Comparison of ENCODE assay signal across 16 mouse cellular contexts in the genomic region with DNA sequence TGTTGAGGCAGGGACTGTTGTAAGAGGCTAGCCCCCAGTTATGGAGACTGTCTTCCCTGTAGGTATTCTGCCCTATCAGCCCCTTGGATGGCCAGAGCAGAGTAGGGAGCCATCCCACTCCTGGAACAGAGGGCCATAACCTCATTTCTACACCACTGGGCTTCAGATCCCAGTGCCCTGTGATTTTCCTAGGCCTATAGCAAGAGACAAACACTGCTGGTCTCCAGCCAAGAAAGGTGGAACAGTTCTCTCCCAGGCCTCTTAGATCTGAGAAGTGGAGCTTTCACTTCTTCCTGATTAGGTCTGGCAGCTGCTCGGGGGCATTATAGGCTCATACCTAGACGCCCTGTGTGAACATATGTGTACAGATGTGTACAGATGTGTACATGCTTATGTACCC. TPM values are rescaled to one million over a fixed set of nuclear protein-coding genes. Genes with fewer than 3 reads are reported as not detected.
DNase-seq lines count a peak whose midpoint lies in the region; ATAC-seq and TF ChIP-seq lines count a peak whose summit lies in the region.
"Had no signal": no experiment of that assay in that cellular context is flagged by ENCODE, and none has a peak within 500 bp of the region (broad histone marks: within the 10 kb centered on the region; RNA-seq: fewer than 3 reads in every experiment).

No protein-coding gene starts in this region.

- H3K4me1 ChIP-seq in heart, embryonic 15.5 days (replicated peaks): peaks cover 18% of the 10 kb centered on the region
- H3K4me1 ChIP-seq in liver, adult 2 months (ENCODE audit: control insufficient read depth, insufficient read depth, low read length): no peaks in the 10 kb centered on the region
- H3K4me1 ChIP-seq in liver, postnatal 0 days (ENCODE audit: insufficient read depth): peaks cover 11% of the 10 kb centered on the region

- no peak for TF ChIP-seq CTCF in liver, adult 2 months (IDR thresholded peaks at IDR 0.05; ENCODE audit: low read depth, low read length)
- no peak for TF ChIP-seq CTCF in liver, postnatal 0 days (IDR thresholded peaks at IDR 0.05; ENCODE audit: low read depth)

- H3K79me2 ChIP-seq in liver, adult 2 months (ENCODE audit: control insufficient read depth, insufficient read depth, low read length): no peaks in the 10 kb centered on the region

- H3K4me2 ChIP-seq in heart, embryonic 15.5 days: no peak overlapping the region
- H3K4me2 ChIP-seq in liver, postnatal 0 days (ENCODE audit: low read depth, low read length): no peak overlapping the region
- H3K4me2 ChIP-seq: embryonic facial prominence, embryonic 13.5 days; limb, embryonic 15.5 days had no signal

- TF ChIP-seq EP300 in liver, postnatal 0 days (IDR thresholded peaks at IDR 0.05; ENCODE audit: low read depth): no peak

- DNase-seq in cerebellum, postnatal 4 days (ENCODE audit: low spot score in 2 of 2): no peak
- no peak for DNase-seq in heart, postnatal 36 days
- DNase-seq in liver, adult 2 months (ENCODE audit: extremely low read depth, low read depth, low spot score): no peak
- DNase-seq in liver, postnatal 0 days: no peak
- DNase-seq in cerebellum, postnatal 10 days: peak; percentile 46 to 66
- DNase-seq in urinary bladder, postnatal 10 days (ENCODE audit: low spot score): no peak
- DNase-seq: gastrocnemius, postnatal 25 days; heart, postnatal 4 days; kidney, adult 9 months had no signal

- peak overlapping the region; percentile 29 for H3K27ac ChIP-seq in heart, embryonic 15.5 days
- H3K27ac ChIP-seq in liver, adult 2 months (replicated peaks; ENCODE audit: insufficient read depth, low read depth, low read length): peak overlapping the region; percentile 33
- no peak overlapping the region for H3K27ac ChIP-seq in liver, postnatal 0 days (ENCODE audit: low read depth)
- H3K27ac ChIP-seq: embryonic facial prominence, embryonic 13.5 days; limb, embryonic 15.5 days had no signal

- WGBS in heart, embryonic 15.5 days: 54% methylated on average over 2 of the region's 2 CpGs
- 84% methylated on average over 2 of the region's 2 CpGs for WGBS in liver, adult 2 months
- 56% methylated on average over 2 of the region's 2 CpGs for WGBS in liver, postnatal 0 days (ENCODE audit: insufficient replicate concordance)

- H3K27me3 ChIP-seq in heart, embryonic 15.5 days: peaks cover 9% of the 10 kb centered on the region
- H3K27me3 ChIP-seq in liver, adult 2 months (ENCODE audit: control insufficient read depth, insufficient read depth, low read length): no peaks in the 10 kb centered on the region
- peaks cover 7% of the 10 kb centered on the region; the same call in 1 of the 2 replicates for H3K27me3 ChIP-seq in liver, postnatal 0 days (ENCODE audit: insufficient read depth, low read length)

- H3K4me3 ChIP-seq in heart, embryonic 15.5 days: no peak overlapping the region
- H3K4me3 ChIP-seq in liver, adult 2 months (ENCODE audit: insufficient read depth, low read depth, low read length): no peak overlapping the region
- H3K4me3 ChIP-seq in liver, postnatal 0 days (ENCODE audit: low read depth, low read length): no peak overlapping the region
- H3K4me3 ChIP-seq: embryonic facial prominence, embryonic 13.5 days; limb, embryonic 15.5 days had no signal

- 0 out of 2 replicates have a peak, but pooled peaks have one; percentile 3 for ATAC-seq in cerebellum, adult (ENCODE audit: insufficient number of reproducible peaks, low FRiP score, low TSS enrichment)
- no peak for ATAC-seq in heart, embryonic 15.5 days (replicated peaks; ENCODE audit: insufficient number of reproducible peaks, insufficient read depth, low FRiP score, low read depth)
- no peak for ATAC-seq in liver, postnatal 0 days

- no peak overlapping the region for H3K9ac ChIP-seq in heart, embryonic 15.5 days
- no peak overlapping the region; the same call in 1 of the 2 replicates for H3K9ac ChIP-seq in liver, adult 2 months (ENCODE audit: low read depth, low read length)
- no peak overlapping the region for H3K9ac ChIP-seq in liver, postnatal 0 days (replicated peaks)
- H3K9ac ChIP-seq: embryonic facial prominence, embryonic 13.5 days; limb, embryonic 15.5 days had no signal

- TF ChIP-seq POLR2A in liver, adult 2 months (IDR thresholded peaks at IDR 0.05; ENCODE audit: extremely low read depth, insufficient read depth, low read length): no peak

- H3K36me3 ChIP-seq in heart, embryonic 15.5 days: no peaks in the 10 kb centered on the region
- no peaks in the 10 kb centered on the region for H3K36me3 ChIP-seq in liver, adult 2 months (ENCODE audit: control insufficient read depth, insufficient read depth, low read length)
- no peaks in the 10 kb centered on the region for H3K36me3 ChIP-seq in liver, postnatal 0 days (replicated peaks; ENCODE audit: insufficient read depth, low read length)
- H3K36me3 ChIP-seq: embryonic facial prominence, embryonic 13.5 days; limb, embryonic 15.5 days had no signal

- no peaks in the 10 kb centered on the region for H3K9me3 ChIP-seq in heart, embryonic 15.5 days (replicated peaks)
- no peaks in the 10 kb centered on the region for H3K9me3 ChIP-seq in liver, postnatal 0 days (ENCODE audit: low read length)
- H3K9me3 ChIP-seq: embryonic facial prominence, embryonic 13.5 days; limb, embryonic 15.5 days had no signal

- intact Hi-C loops in heart, postnatal 36 days (cut with DNase I): no loop called here

RNA-seq across cellular contexts. Expression of a gene that starts 3.2 kb away (rescaled TPM):
- polyA plus RNA-seq in heart, embryonic 15.5 days (2015; fragmentation: Nextera tagmentation; extraction: Ambion mirVana): 0.20 and 0.96 TPM in 2 replicates
- under 1 TPM; 0.03 to 0.06 TPM for total RNA-seq in heart, postnatal 36 days (2021)
- 1.0 and 1.3 TPM in 2 replicates for total RNA-seq in liver, adult 2 months (2014; rRNA removed)
- 1.3 and 1.5 TPM in 2 replicates for polyA plus RNA-seq in liver, adult 2 months (2012; rRNA removed)
- 0.06 and 0.14 TPM in 2 replicates for polyA plus RNA-seq in liver, postnatal 0 days (2015; fragmentation: Nextera tagmentation; extraction: Ambion mirVana)
- total RNA-seq: common myeloid progenitor, adult 5-6 weeks; gastrocnemius, postnatal 25 days; monocyte, adult 5-6 weeks had no signal

RNA-seq across cellular contexts. Expression of a gene that starts 3.7 kb away (rescaled TPM):
- not detected in 2 replicates for polyA plus RNA-seq in heart, embryonic 15.5 days (2015; fragmentation: Nextera tagmentation; extraction: Ambion mirVana)
- total RNA-seq in heart, postnatal 36 days (2021): not detected
- total RNA-seq in liver, adult 2 months (2014; rRNA removed): not detected in 2 replicates
- polyA plus RNA-seq in liver, adult 2 months (2012; rRNA removed): 1.0 and 1.6 TPM in 2 replicates
- not detected in 2 replicates for polyA plus RNA-seq in liver, postnatal 0 days (2015; fragmentation: Nextera tagmentation; extraction: Ambion mirVana)
- total RNA-seq: common myeloid progenitor, adult 5-6 weeks; gastrocnemius, postnatal 25 days; heart, postnatal 4 days; monocyte, adult 5-6 weeks had no signal
- polyA plus RNA-seq: embryonic facial prominence, embryonic 13.5 days; neural tube, embryonic 14.5 days had no signal

RNA-seq across cellular contexts. Expression of a gene that starts 13.8 kb away (rescaled TPM):
- polyA plus RNA-seq in heart, embryonic 15.5 days (2015; fragmentation: Nextera tagmentation; extraction: Ambion mirVana): 2.4 and 3.0 TPM in 2 replicates
- total RNA-seq in heart, postnatal 36 days (2021): 10 to 100 TPM; 24.1 to 28.3 TPM
- total RNA-seq in liver, adult 2 months (2014; rRNA removed): 1.1 and 1.9 TPM in 2 replicates
- polyA plus RNA-seq in liver, adult 2 months (2012; rRNA removed): 0.68 and 0.94 TPM in 2 replicates
- polyA plus RNA-seq in liver, postnatal 0 days (2015; fragmentation: Nextera tagmentation; extraction: Ambion mirVana): 0.36 and 0.52 TPM in 2 replicates

RNA-seq across cellular contexts. Expression of a gene that starts 30.7 kb away (rescaled TPM):
- polyA plus RNA-seq in heart, embryonic 15.5 days (2015; fragmentation: Nextera tagmentation; extraction: Ambion mirVana): 42.1 and 44.7 TPM in 2 replicates
- total RNA-seq in heart, postnatal 36 days (2021): 10 to 100 TPM; 27.2 to 29.6 TPM
- total RNA-seq in liver, adult 2 months (2014; rRNA removed): 4.4 and 5.4 TPM in 2 replicates
- 4.7 TPM in 2 replicates for polyA plus RNA-seq in liver, adult 2 months (2012; rRNA removed)
- 14.0 and 14.7 TPM in 2 replicates for polyA plus RNA-seq in liver, postnatal 0 days (2015; fragmentation: Nextera tagmentation; extraction: Ambion mirVana)

RNA-seq across cellular contexts. Expression of a gene that starts 37.5 kb away (rescaled TPM):
- 89.0 and 92.2 TPM in 2 replicates for polyA plus RNA-seq in heart, embryonic 15.5 days (2015; fragmentation: Nextera tagmentation; extraction: Ambion mirVana)
- total RNA-seq in heart, postnatal 36 days (2021): 1 to 10 TPM; 1.5 to 2.3 TPM
- total RNA-seq in liver, adult 2 months (2014; rRNA removed): 0.83 and 2.7 TPM in 2 replicates
- polyA plus RNA-seq in liver, adult 2 months (2012; rRNA removed): 0.11 and 0.22 TPM in 2 replicates
- 28.8 and 31.4 TPM in 2 replicates for polyA plus RNA-seq in liver, postnatal 0 days (2015; fragmentation: Nextera tagmentation; extraction: Ambion mirVana)

Comparison
In these comparisons a context has a peak if more than half of its experiments do, and no peak if none do; other contexts are left out.
1. DNase-seq: peak in cerebellum, postnatal 10 days (2 of 2); none in cerebellum, postnatal 4 days (0 of 2), heart, postnatal 36 days (0 of 2), liver, adult 2 months (single experiment), liver, postnatal 0 days (single experiment) and urinary bladder, postnatal 10 days (single experiment).